In genomic region chr4:133346577-133346976, GRCm38 (mm10) we compare ENCODE assay signal across 25 mouse cellular contexts. TPM values are rescaled to one million over a fixed set of nuclear protein-coding genes. Genes with fewer than 3 reads are reported as not detected.
DNase-seq lines count a peak whose midpoint lies in the region; ATAC-seq and TF ChIP-seq lines count a peak whose summit lies in the region.
"Had no signal": no experiment of that assay in that cellular context is flagged by ENCODE, and none has a peak within 500 bp of the region (broad histone marks: within the 10 kb centered on the region; RNA-seq: fewer than 3 reads in every experiment).

No protein-coding gene starts in this region.

- no peak for ATAC-seq in megakaryocyte, adult 5-6 weeks (ENCODE audit: poor library complexity, severe bottlenecking)
- ATAC-seq in monocyte, adult 5-6 weeks (replicated peaks; ENCODE audit: insufficient number of reproducible peaks, low FRiP score, low TSS enrichment, poor library complexity, severe bottlenecking) = 0 out of 2 replicates have a peak, but pooled peaks have one; percentile 24
- ATAC-seq: CD4-positive, CD25-positive, alpha-beta regulatory T cell, adult 4 months; forebrain, embryonic 15.5 days had no signal

- peaks cover 29% of the 10 kb centered on the region for H3K4me1 ChIP-seq in megakaryocyte, embryonic 14.5 days
- peaks cover 3 to 10% of the 10 kb centered on the region in 2 experiments; a peak in 3 of 4 replicates for H3K4me1 ChIP-seq in ES-E14 (ENCODE audit: control insufficient read depth in 2 of 2, insufficient read depth in 2 of 2, low read length in 2 of 2, poor library complexity in 1 of 2)
- H3K4me1 ChIP-seq: embryonic facial prominence, embryonic 10.5 days; embryonic facial prominence, embryonic 13.5 days; forebrain, embryonic 12.5 days; forebrain, embryonic 15.5 days; hindbrain, embryonic 12.5 days; hindbrain, embryonic 15.5 days had no signal

- no peak overlapping the region for H3K27ac ChIP-seq in ES-E14 (ENCODE audit: insufficient read depth, low read depth, low read length, poor library complexity, severe bottlenecking)
- H3K27ac ChIP-seq: embryonic facial prominence, embryonic 10.5 days; embryonic facial prominence, embryonic 13.5 days; forebrain, embryonic 12.5 days; forebrain, embryonic 15.5 days; hindbrain, embryonic 12.5 days; hindbrain, embryonic 15.5 days had no signal

- H3K9ac ChIP-seq in ES-E14 (ENCODE audit: insufficient read depth, low read depth, low read length, poor library complexity, severe bottlenecking) = 0 out of 2 replicates have a peak overlapping the region, but pooled peaks have one; percentile 10
- H3K9ac ChIP-seq: embryonic facial prominence, embryonic 13.5 days; forebrain, embryonic 12.5 days; forebrain, embryonic 15.5 days; hindbrain, embryonic 12.5 days; hindbrain, embryonic 15.5 days had no signal

- no peaks in the 10 kb centered on the region for H3K9me3 ChIP-seq in megakaryocyte, embryonic 14.5 days
- H3K9me3 ChIP-seq in ES-E14 (ENCODE audit: control insufficient read depth, insufficient read depth, low read depth, low read length) = no peaks in the 10 kb centered on the region
- H3K9me3 ChIP-seq: embryonic facial prominence, embryonic 10.5 days; embryonic facial prominence, embryonic 13.5 days; forebrain, embryonic 12.5 days; forebrain, embryonic 15.5 days; hindbrain, embryonic 12.5 days; hindbrain, embryonic 15.5 days had no signal

- no peak for DNase-seq in ES-E14 (ENCODE audit: low read depth, low spot score)
- peak; percentile 0 for DNase-seq in ZHBTc4 (ENCODE audit: low read depth, low spot score)
- DNase-seq in frontal cortex, postnatal 25 days (ENCODE audit: low spot score in 2 of 2) = no peak
- no peak for DNase-seq in right cerebral cortex, postnatal 10 days (ENCODE audit: low spot score in 2 of 2)
- no peak for DNase-seq in neural tube, embryonic 10.5 days (ENCODE audit: extremely low spot score, low spot score)
- DNase-seq: adrenal gland, adult 2 months; adrenal gland, postnatal 14 days; cerebellum, adult 11 months; cerebellum, adult 2 months; cerebellum, adult 9-11 months; cerebellum, postnatal 25 days; embryo, embryonic 11 days; gastrocnemius, postnatal 14 days; kidney, adult 11 months had no signal

- no peaks in the 10 kb centered on the region for H3K36me3 ChIP-seq in megakaryocyte, embryonic 14.5 days (replicated peaks; ENCODE audit: low read length)
- no peaks in the 10 kb centered on the region for H3K36me3 ChIP-seq in ES-E14 (ENCODE audit: control insufficient read depth, insufficient read depth, low read length, poor library complexity, severe bottlenecking)
- H3K36me3 ChIP-seq: embryonic facial prominence, embryonic 10.5 days; embryonic facial prominence, embryonic 13.5 days; forebrain, embryonic 12.5 days; forebrain, embryonic 15.5 days; hindbrain, embryonic 12.5 days; hindbrain, embryonic 15.5 days had no signal

- H3K4me3 ChIP-seq in megakaryocyte, embryonic 14.5 days (replicated peaks) = peak overlapping the region; percentile 38
- 0 out of 4 replicates have a peak overlapping the region, but pooled peaks of 1 of the 2 experiments have one; percentile 2 for H3K4me3 ChIP-seq in ES-E14 (ENCODE audit: insufficient read depth in 1 of 2, low read depth in 1 of 2, low read length in 2 of 2, poor library complexity in 1 of 2, severe bottlenecking in 1 of 2)
- H3K4me3 ChIP-seq: embryonic facial prominence, embryonic 10.5 days; embryonic facial prominence, embryonic 13.5 days; erythroblast, embryonic 14.5 days; forebrain, embryonic 12.5 days; forebrain, embryonic 15.5 days; hindbrain, embryonic 12.5 days; hindbrain, embryonic 15.5 days had no signal

- H3K27me3 ChIP-seq in megakaryocyte, embryonic 14.5 days (replicated peaks) = peaks cover 8% of the 10 kb centered on the region
- H3K27me3 ChIP-seq: embryonic facial prominence, embryonic 13.5 days; hindbrain, embryonic 15.5 days had no signal

- in situ Hi-C loops in ES-E14 (cut with MboI; ENCODE audit: low sequenced_read_pairs in 2 of 2, unreplicated experiment in 2 of 2) = no loop called here

TF ChIP-seq in ES-E14, 5 proteins besides CTCF, POLR2A, EP300 and RAD21:
- TF ChIP-seq ZC3H11A (IDR thresholded peaks at IDR 0.05; ENCODE audit: borderline replicate concordance, low read depth, low read length) (no peak), MAFK (IDR thresholded peaks at IDR 0.05; ENCODE audit: insufficient read depth, low read depth, low read length) (no peak), HCFC1 (IDR thresholded peaks at IDR 0.05; ENCODE audit: borderline replicate concordance, insufficient read depth, low read length) (no peak), ZNF384 (IDR thresholded peaks at IDR 0.05; ENCODE audit: low read depth, low read length) (no peak), CHD2 (IDR thresholded peaks at IDR 0.05; ENCODE audit: low read depth, low read length) (no peak)

RNA-seq across cellular contexts. Expression of gene Wdtc1, which starts 6.7 kb away (rescaled TPM):
- polyA plus RNA-seq in megakaryocyte, embryonic 14.5 days (2012; ENCODE audit: insufficient read depth, low replicate concordance) = 85.7 and 118 TPM in 2 replicates
- total RNA-seq in megakaryocyte, adult 5-6 weeks (2015) = 16.5 and 18.5 TPM in 2 replicates
- total RNA-seq in megakaryocyte, adult 5-6 weeks (2017) = 11.6 and 14.1 TPM in 2 replicates
- total RNA-seq in ES-E14 (2012; rRNA removed) = 65.6 and 91.8 TPM in 2 replicates
- total RNA-seq in monocyte, adult 5-6 weeks (2017) = 10.9 to 11.7 TPM (median 11.3 TPM) in 3 replicates

RNA-seq across cellular contexts. Expression of gene Slc9a1, which starts 22.9 kb away (rescaled TPM):
- 50.9 and 56.9 TPM in 2 replicates for polyA plus RNA-seq in megakaryocyte, embryonic 14.5 days (2012; ENCODE audit: insufficient read depth, low replicate concordance)
- 20.3 and 23.1 TPM in 2 replicates for total RNA-seq in megakaryocyte, adult 5-6 weeks (2015)
- 11.0 and 11.6 TPM in 2 replicates for total RNA-seq in megakaryocyte, adult 5-6 weeks (2017)
- 24.7 and 24.9 TPM in 2 replicates for total RNA-seq in ES-E14 (2012; rRNA removed)
- 7.0 to 24.9 TPM (median 10.2 TPM) in 3 replicates for total RNA-seq in monocyte, adult 5-6 weeks (2017)
